Mouse (Mus musculus): Measurements from ENCODE around the gene Itpr1.
A peak's percentile ranks its signal among the peaks of the same experiment; 100 is the strongest.

Gene Itpr1

GRCm38 (mm10) chr6:108327561-108327960 lies 114.7 kb downstream of the Itpr1 start:
- DNase-seq, result no peak

GRCm38 (mm10) chr6:108328296-108328695 lies 115.4 kb downstream of the Itpr1 start:
- no peak for DNase-seq

- DNase-seq, result no peak
Measured at GRCm38 (mm10) chr6:108330461-108330860, 117.6 kb downstream of the Itpr1 start.

GRCm38 (mm10) chr6:108331268-108331667 lies 118.4 kb downstream of the Itpr1 start:
- no peak for DNase-seq

GRCm38 (mm10) chr6:108334059-108334458 lies 121.2 kb downstream of the Itpr1 start:
- peak in 1 of 2 experiments; percentile 35 for DNase-seq

GRCm38 (mm10) chr6:108335202-108335823 lies 122.4 kb downstream of the Itpr1 start:
- no peak for DNase-seq

- DNase-seq, result no peak
Measured at GRCm38 (mm10) chr6:108336506-108336905, 123.6 kb downstream of the Itpr1 start.

- DNase-seq, result no peak
Measured at GRCm38 (mm10) chr6:108337289-108337688, 124.4 kb downstream of the Itpr1 start.

- DNase-seq, result no peak
Measured at GRCm38 (mm10) chr6:108338362-108338761, 125.5 kb downstream of the Itpr1 start.

GRCm38 (mm10) chr6:108342989-108343388 lies 130.1 kb downstream of the Itpr1 start:
- DNase-seq, result no peak

GRCm38 (mm10) chr6:108343781-108344310 lies 130.9 kb downstream of the Itpr1 start:
- peak; percentile 18 to 28 for DNase-seq

GRCm38 (mm10) chr6:108350801-108351200 lies 137.9 kb downstream of the Itpr1 start:
- no peak for DNase-seq

GRCm38 (mm10) chr6:108351998-108352397 lies 139.1 kb downstream of the Itpr1 start:
- DNase-seq, result no peak

GRCm38 (mm10) chr6:108367412-108367811 lies 154.5 kb downstream of the Itpr1 start:
- DNase-seq, result peak in 1 of 2 experiments; percentile 20

- DNase-seq, result peak; percentile 27 to 51
Measured at GRCm38 (mm10) chr6:108369031-108369430, 156.1 kb downstream of the Itpr1 start.

GRCm38 (mm10) chr6:108371347-108371893 lies 158.5 kb downstream of the Itpr1 start:
- no peak for DNase-seq

GRCm38 (mm10) chr6:108374019-108374418 lies 161.1 kb downstream of the Itpr1 start:
- DNase-seq, result no peak

GRCm38 (mm10) chr6:108379041-108379440 lies 166.1 kb downstream of the Itpr1 start:
- peak in 1 of 2 experiments; percentile 18 for DNase-seq

GRCm38 (mm10) chr6:108380209-108380608 lies 167.3 kb downstream of the Itpr1 start:
- no peak for DNase-seq

- peak; percentile 24 to 36 for DNase-seq
Measured at GRCm38 (mm10) chr6:108390624-108391324, 177.9 kb downstream of the Itpr1 start.

GRCm38 (mm10) chr6:108393131-108393530 lies 180.2 kb downstream of the Itpr1 start:
- no peak for DNase-seq

- DNase-seq, result no peak
Measured at GRCm38 (mm10) chr6:108397956-108398355, 185.1 kb downstream of the Itpr1 start.

GRCm38 (mm10) chr6:108401412-108401955 lies 188.6 kb downstream of the Itpr1 start:
- DNase-seq, result no peak
